Mouse (Mus musculus) heart, adult 2 months (tissue): ENCODE results near the gene Homez. TPM values are rescaled to one million over a fixed set of nuclear protein-coding genes. Genes with fewer than 3 reads are reported as not detected.
A peak's percentile ranks its signal among the peaks of the same experiment; 100 is the strongest.

ENCODE experiments used
- DNase-seq, 2 experiments: peaks; one replicate each; pipeline ENCODE4 v3.0.0; 2021
- H3K27ac ChIP-seq: fragments of 200-600 bp; 2 replicates; pipeline ENCODE4 v1.8.1; 2022
- H3K27me3 ChIP-seq: fragments of 200-500 bp; 2 replicates; pipeline ENCODE4 v1.6.1; 2012; ENCODE audit warnings: mild to moderate bottlenecking, low read length, inconsistent platforms, mixed read lengths; ENCODE audit not compliant: control insufficient read depth, insufficient read depth
- H3K36me3 ChIP-seq: fragments of 200-500 bp; 2 replicates; pipeline ENCODE4 v1.6.1; 2012; ENCODE audit warnings: low read length, inconsistent platforms; ENCODE audit not compliant: control insufficient read depth, insufficient read depth
- H3K4me1 ChIP-seq: fragments of 200-500 bp; 2 replicates; pipeline ENCODE4 v1.6.1; 2011; ENCODE audit warnings: low read length; ENCODE audit not compliant: control insufficient read depth, insufficient read depth
- H3K4me3 ChIP-seq: fragments of 200-600 bp; 2 replicates; pipeline ENCODE4 v1.8.1; 2022
- H3K79me2 ChIP-seq: fragments of 200-500 bp; replicated peaks from 2 replicates; pipeline ENCODE4 v1.6.1; 2012; ENCODE audit warnings: mild to moderate bottlenecking, inconsistent platforms, low read length, moderate library complexity, mixed read lengths; ENCODE audit not compliant: control insufficient read depth, insufficient read depth
- H3K9ac ChIP-seq: fragments of 200-500 bp; 2 replicates; pipeline ENCODE4 v1.6.1; 2012; ENCODE audit warnings: low read depth, mild to moderate bottlenecking, control low read depth, inconsistent platforms, low read length, mixed read lengths
- CTCF ChIP-seq: fragments of 200-600 bp; IDR thresholded peaks from 2 replicates; pipeline ENCODE4 v1.8.1; 2022; ENCODE audit warnings: antibody characterized with exemption, mild to moderate bottlenecking, moderate library complexity
- EP300 ChIP-seq: fragments of 200-500 bp; IDR thresholded peaks from 2 replicates; pipeline ENCODE4 v1.6.1; 2011; ENCODE audit warnings: low read depth, low read length, control low read depth; ENCODE audit not compliant: insufficient read depth
- POLR2A ChIP-seq: fragments of 200-500 bp; IDR thresholded peaks from 2 replicates; pipeline ENCODE4 v1.6.1; 2011; ENCODE audit warnings: mild to moderate bottlenecking, low read depth, low read length, control low read depth; ENCODE audit not compliant: insufficient read depth
- WGBS: fragments of 180-500 bp; shearing (Covaris S2); methylation state at CpG from one replicate; pipeline ENCODE4 v1.1.7; 2018; 5-methylcytosine and 5-hydroxymethylcytosine counted together
- intact Hi-C: fragments of 180-260 bp; cut with DNase I; formaldehyde crosslinking; loops from one replicate; pipeline ENCODE4 v1.15.1; 2025
- polyA plus RNA-seq: library from polyadenylated mRNA; depleted of rRNA; stranded (reverse); fragments of >200 nt; gene quantifications from 2 replicates; pipeline ENCODE4 v1.2.3, GENCODE M21; 2012; rRNA removed
- total RNA-seq, 2 experiments: library from RNA; stranded (reverse); gene quantifications; 2 replicates each; pipeline ENCODE4 v1.2.3; 2021

Gene Homez
- total and polyA plus RNA-seq, 3 experiments = 3.1 to 7.2 (median 4.1) TPM

- H3K27me3 ChIP-seq = no peaks in the 10 kb centered on the region
- no peak for DNase-seq
- H3K36me3 ChIP-seq = no peaks in the 10 kb centered on the region
- no peak within 1 kb of the TSS for H3K4me3 ChIP-seq
- intact Hi-C loops = no loop called here
- H3K79me2 ChIP-seq = no peaks in the 10 kb centered on the region
- 79% methylated on average over 29 of the region's 29 CpGs for WGBS
- no peaks in the 10 kb centered on the region for H3K4me1 ChIP-seq
- H3K9ac ChIP-seq = no peak within 1 kb of the TSS
- TF ChIP-seq CTCF (no peak), POLR2A (no peak), EP300 (no peak)
- no peak within 1 kb of the TSS for H3K27ac ChIP-seq
Observed at GRCm38 (mm10) chr14:54813991-54814390, 56.8 kb downstream of the Homez start, which contains the start of gene Rnf212b. Rnf212b (plus strand) TSS chr14:54814141.

- peak in 1 of 2 experiments; percentile 6 for DNase-seq
Observed at GRCm38 (mm10) chr14:54809668-54810033, 61.1 kb downstream of the Homez start.

GRCm38 (mm10) chr14:54808718-54809667 lies 61.8 kb downstream of the Homez start:
- WGBS = 37% methylated on average over 4 of the region's 4 CpGs
- no peak overlapping the region for H3K27ac ChIP-seq
- no peak overlapping the region for H3K9ac ChIP-seq
- H3K36me3 ChIP-seq = no peaks in the 10 kb centered on the region
- DNase-seq = peak in 1 of 2 experiments; percentile 48
- no peak overlapping the region for H3K4me3 ChIP-seq
- H3K27me3 ChIP-seq = no peaks in the 10 kb centered on the region
- H3K4me1 ChIP-seq = no peaks in the 10 kb centered on the region
- no peaks in the 10 kb centered on the region for H3K79me2 ChIP-seq
- intact Hi-C loops = no loop called here
- TF ChIP-seq EP300 (no peak), CTCF (no peak), POLR2A (no peak)

More at GRCm38 (mm10) chr14:54809668-54810033, 61.1 kb downstream of the Homez start:
- H3K79me2 ChIP-seq = no peaks in the 10 kb centered on the region
- no peaks in the 10 kb centered on the region for H3K4me1 ChIP-seq
- WGBS = 45% methylated on average over 3 of the region's 3 CpGs
- no peak overlapping the region for H3K4me3 ChIP-seq
- H3K9ac ChIP-seq = no peak overlapping the region
- H3K36me3 ChIP-seq = no peaks in the 10 kb centered on the region
- H3K27me3 ChIP-seq = no peaks in the 10 kb centered on the region
- TF ChIP-seq POLR2A (no peak), EP300 (no peak), CTCF (no peak)
- no peak overlapping the region for H3K27ac ChIP-seq
- intact Hi-C loops = no loop called here

GRCm38 (mm10) chr14:54806124-54806523 lies 64.6 kb downstream of the Homez start:
- Histone ChIP-seq H3K4me1 (no peaks in the 10 kb centered on the region), H3K9ac (no peak overlapping the region), H3K36me3 (no peaks in the 10 kb centered on the region), H3K79me2 (no peaks in the 10 kb centered on the region), H3K4me3 (no peak overlapping the region), H3K27me3 (no peaks in the 10 kb centered on the region), H3K27ac (no peak overlapping the region)
- intact Hi-C loops = no loop called here
- TF ChIP-seq CTCF = no peak
- TF ChIP-seq EP300 = no peak
- no peak for TF ChIP-seq POLR2A
- WGBS = 70% methylated on average over 4 of the region's 4 CpGs
- DNase-seq = no peak

Other genes with a start within 250 kb of the Homez start
- gene Psmb11, start 249.5 kb downstream of the Homez start, total RNA-seq = not detected
- not detected in 2 replicates for gene Psmb11, start 249.5 kb downstream of the Homez start, polyA plus RNA-seq
- not detected for gene Gm17606, start 230.0 kb downstream of the Homez start, total RNA-seq
- gene Gm17606, start 230.0 kb downstream of the Homez start, polyA plus RNA-seq = not detected in 2 replicates
- under 1 TPM; 0.18 to 0.31 TPM for gene Cdh24, start 229.6 kb downstream of the Homez start, total RNA-seq
- 1.00 and 1.1 TPM in 2 replicates for gene Cdh24, start 229.6 kb downstream of the Homez start, polyA plus RNA-seq
- gene 1700123O20Rik, start 184.7 kb downstream of the Homez start, total RNA-seq = 10 to 100 TPM; 12.5 to 13.3 TPM
- 18.2 and 27.4 TPM in 2 replicates for gene 1700123O20Rik, start 184.7 kb downstream of the Homez start, polyA plus RNA-seq
- 10 to 100 TPM; 72.3 to 84.9 TPM for gene Acin1, start 184.0 kb downstream of the Homez start, total RNA-seq
- gene Acin1, start 184.0 kb downstream of the Homez start, polyA plus RNA-seq = 59.9 and 78.7 TPM in 2 replicates
- gene Gm29776, start 172.1 kb downstream of the Homez start, total RNA-seq = not detected
- gene Gm29776, start 172.1 kb downstream of the Homez start, polyA plus RNA-seq = 0.04 and 0.09 TPM in 2 replicates
- gene Cebpe, start 158.8 kb downstream of the Homez start, total RNA-seq = not detected
- gene Cebpe, start 158.8 kb downstream of the Homez start, polyA plus RNA-seq = 0.08 and 0.15 TPM in 2 replicates
- gene Slc7a8, start 89.0 kb downstream of the Homez start, total RNA-seq = 1 to 10 TPM; 2.6 to 3.3 TPM
- gene Slc7a8, start 89.0 kb downstream of the Homez start, polyA plus RNA-seq = 2.7 and 3.7 TPM in 2 replicates
- not detected for gene Rnf212b, start 56.8 kb downstream of the Homez start, total RNA-seq
- 0.21 and 0.35 TPM in 2 replicates for gene Rnf212b, start 56.8 kb downstream of the Homez start, polyA plus RNA-seq
- 1 to 10 TPM; 2.8 to 3.4 TPM for gene Ppp1r3e, start 6.6 kb upstream of the Homez start, total RNA-seq
- 4.8 and 4.9 TPM in 2 replicates for gene Ppp1r3e, start 6.6 kb upstream of the Homez start, polyA plus RNA-seq
- gene Bcl2l2, start 12.4 kb upstream of the Homez start, total RNA-seq = 10 to 100 TPM; 42.4 to 45.0 TPM
- gene Bcl2l2, start 12.4 kb upstream of the Homez start, polyA plus RNA-seq = 29.2 and 44.4 TPM in 2 replicates
- 1 to 10 TPM; 3.2 to 6.1 TPM for gene Gm20521, start 12.5 kb upstream of the Homez start, total RNA-seq
- gene Gm20521, start 12.5 kb upstream of the Homez start, polyA plus RNA-seq = not detected in 2 replicates
- gene Pabpn1, start 21.5 kb upstream of the Homez start, total RNA-seq = 10 to 100 TPM; 51.4 to 52.2 TPM
- 66.2 and 91.7 TPM in 2 replicates for gene Pabpn1, start 21.5 kb upstream of the Homez start, polyA plus RNA-seq
- 1 to 10 TPM; 1.7 to 2.3 TPM for gene Slc22a17, start 42.2 kb upstream of the Homez start, total RNA-seq
- gene Slc22a17, start 42.2 kb upstream of the Homez start, polyA plus RNA-seq = 13.0 and 13.8 TPM in 2 replicates
- gene Efs, start 55.2 kb upstream of the Homez start, total RNA-seq = 1 to 10 TPM; 1.9 to 3.0 TPM
- 5.1 and 5.4 TPM in 2 replicates for gene Efs, start 55.2 kb upstream of the Homez start, polyA plus RNA-seq
- not detected for gene Il25, start 61.7 kb upstream of the Homez start, total RNA-seq
- gene Il25, start 61.7 kb upstream of the Homez start, polyA plus RNA-seq = not detected in 2 replicates
- gene Cmtm5, start 65.3 kb upstream of the Homez start, total RNA-seq = under 1 TPM in 1 of 2 experiments, not detected in 1; 0.30 TPM
- gene Cmtm5, start 65.3 kb upstream of the Homez start, polyA plus RNA-seq = 1.8 and 2.9 TPM in 2 replicates
- over 10,000 TPM; 19,033 to 21,149 TPM for gene Myh6, start 96.0 kb upstream of the Homez start, total RNA-seq
- 6,249 and 7,266 TPM in 2 replicates for gene Myh6, start 96.0 kb upstream of the Homez start, polyA plus RNA-seq
- gene Gm17428, start 106.0 kb upstream of the Homez start, total RNA-seq = not detected
- gene Gm17428, start 106.0 kb upstream of the Homez start, polyA plus RNA-seq = not detected in 2 replicates
- gene Myh7, start 123.7 kb upstream of the Homez start, total RNA-seq = 1,000 to 10,000 TPM; 1,935 to 2,240 TPM
- 19.8 and 29.5 TPM in 2 replicates for gene Myh7, start 123.7 kb upstream of the Homez start, polyA plus RNA-seq
- 10 to 100 TPM; 25.9 to 28.9 TPM for gene Ngdn, start 144.5 kb upstream of the Homez start, total RNA-seq
- 10.1 and 19.6 TPM in 2 replicates for gene Ngdn, start 144.5 kb upstream of the Homez start, polyA plus RNA-seq
- 1 to 10 TPM; 3.9 to 4.1 TPM for gene Zfhx2, start 221.4 kb upstream of the Homez start, total RNA-seq
- gene Zfhx2, start 221.4 kb upstream of the Homez start, polyA plus RNA-seq = 1.1 and 1.3 TPM in 2 replicates
- gene Thtpa, start 223.8 kb upstream of the Homez start, total RNA-seq = 10 to 100 TPM; 10.7 to 13.4 TPM
- 8.2 and 9.7 TPM in 2 replicates for gene Thtpa, start 223.8 kb upstream of the Homez start, polyA plus RNA-seq
- 1 to 10 TPM; 5.3 to 5.6 TPM for gene Ap1g2, start 235.6 kb upstream of the Homez start, total RNA-seq
- gene Ap1g2, start 235.6 kb upstream of the Homez start, polyA plus RNA-seq = 8.2 and 10.2 TPM in 2 replicates
- under 1 TPM in 1 of 2 experiments, not detected in 1; 0.23 TPM for gene Jph4, start 246.0 kb upstream of the Homez start, total RNA-seq
- gene Jph4, start 246.0 kb upstream of the Homez start, polyA plus RNA-seq = 0.25 and 0.32 TPM in 2 replicates